Mouse (Mus musculus): Measurements from ENCODE around the gene Cdk19.
"Not testable (repeated sequence)": the region's sequence is repeated elsewhere in the genome, so short reads cannot be mapped to it uniquely, and the experiment has no call there.

Cdk19 gene

DNA sequence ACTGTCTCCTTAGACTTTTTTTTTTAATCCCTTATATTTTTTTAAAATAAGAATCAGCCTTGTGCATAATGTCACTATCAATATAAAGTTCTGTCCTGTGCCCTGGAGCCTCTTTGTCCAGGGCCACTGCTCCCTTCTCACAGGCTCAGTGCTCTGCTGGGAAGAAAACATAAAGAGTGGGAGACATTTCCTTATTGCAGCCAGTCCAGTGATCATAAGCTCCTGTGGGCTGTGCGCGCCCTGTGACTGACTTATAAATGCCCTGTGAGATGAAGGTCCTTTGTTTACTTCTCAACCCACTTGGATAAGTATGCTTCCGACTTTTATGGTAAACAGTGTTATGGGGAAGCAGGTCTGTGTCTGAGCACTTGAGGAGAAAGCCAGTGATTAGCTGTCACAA, 142.2 kb downstream of the Cdk19 start:
- no peak for DNase-seq (ENCODE audit: low spot score in 2 of 2)

DNA sequence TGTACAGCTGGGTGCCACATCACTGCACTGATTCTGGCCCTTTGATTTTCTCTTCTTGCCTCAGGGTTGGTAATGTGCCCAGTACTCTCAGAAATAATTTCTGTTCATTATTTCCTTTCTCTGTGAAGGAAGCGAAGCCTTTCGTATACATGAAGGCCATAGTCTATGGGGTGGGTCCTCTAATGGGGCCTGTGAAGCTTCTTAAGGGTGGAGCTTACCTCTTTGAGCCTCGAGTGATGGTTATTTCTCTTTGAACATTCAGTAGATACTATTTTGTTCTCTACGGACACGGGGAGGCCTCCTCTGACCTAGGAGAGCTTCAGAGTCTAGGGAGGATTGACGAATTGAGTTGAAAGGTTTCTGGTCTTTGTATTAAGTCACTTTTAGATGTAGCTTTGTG, 142.9 kb downstream of the Cdk19 start:
- DNase-seq (ENCODE audit: low spot score in 2 of 2) = no peak

GRCm38 (mm10) chr10:40489086-40489796, 149.9 kb downstream of the Cdk19 start:
- DNase-seq (ENCODE audit: low spot score in 2 of 2) = no peak

DNA sequence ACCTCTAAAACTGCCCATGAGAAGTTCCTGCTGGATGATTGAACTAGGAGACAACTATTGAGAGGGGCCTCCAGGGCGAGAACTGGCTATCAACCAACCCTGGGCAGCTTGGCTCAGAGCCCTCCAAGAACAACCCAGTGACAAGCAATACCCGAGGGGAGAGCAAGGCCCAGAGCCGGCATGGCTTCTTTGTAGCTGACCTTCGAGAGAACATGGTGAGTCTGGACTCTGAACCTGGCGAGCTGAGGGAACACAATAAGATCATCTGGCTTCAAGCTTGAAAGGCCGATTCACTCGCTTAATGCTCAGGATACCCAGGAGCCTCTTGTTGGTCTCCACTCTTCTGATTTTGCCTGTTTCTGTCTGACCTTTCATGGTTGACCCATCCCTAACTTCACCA, 151.8 kb downstream of the Cdk19 start:
- DNase-seq (ENCODE audit: low spot score in 2 of 2) = no peak

DNA sequence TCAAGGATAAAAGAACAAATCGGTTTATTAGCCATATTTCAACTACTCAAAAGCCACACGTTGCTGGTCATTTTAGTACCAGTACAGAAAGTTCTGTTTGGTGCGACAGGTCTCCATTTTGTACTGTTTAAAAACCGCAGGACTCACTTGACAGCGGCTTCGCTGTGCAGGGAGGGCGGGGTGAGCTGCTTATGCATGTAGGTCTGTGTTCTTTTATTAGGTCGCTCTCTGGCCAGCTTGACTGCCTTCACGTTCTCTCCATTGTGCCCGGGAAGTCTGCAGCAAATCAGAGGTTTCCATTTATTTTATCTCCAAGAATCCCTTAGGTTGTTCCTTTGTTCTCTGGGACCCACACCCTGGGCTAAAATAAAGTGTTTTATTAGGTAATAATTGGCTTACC, 152.4 kb downstream of the Cdk19 start:
- no peak for DNase-seq (ENCODE audit: low spot score in 2 of 2)

DNA sequence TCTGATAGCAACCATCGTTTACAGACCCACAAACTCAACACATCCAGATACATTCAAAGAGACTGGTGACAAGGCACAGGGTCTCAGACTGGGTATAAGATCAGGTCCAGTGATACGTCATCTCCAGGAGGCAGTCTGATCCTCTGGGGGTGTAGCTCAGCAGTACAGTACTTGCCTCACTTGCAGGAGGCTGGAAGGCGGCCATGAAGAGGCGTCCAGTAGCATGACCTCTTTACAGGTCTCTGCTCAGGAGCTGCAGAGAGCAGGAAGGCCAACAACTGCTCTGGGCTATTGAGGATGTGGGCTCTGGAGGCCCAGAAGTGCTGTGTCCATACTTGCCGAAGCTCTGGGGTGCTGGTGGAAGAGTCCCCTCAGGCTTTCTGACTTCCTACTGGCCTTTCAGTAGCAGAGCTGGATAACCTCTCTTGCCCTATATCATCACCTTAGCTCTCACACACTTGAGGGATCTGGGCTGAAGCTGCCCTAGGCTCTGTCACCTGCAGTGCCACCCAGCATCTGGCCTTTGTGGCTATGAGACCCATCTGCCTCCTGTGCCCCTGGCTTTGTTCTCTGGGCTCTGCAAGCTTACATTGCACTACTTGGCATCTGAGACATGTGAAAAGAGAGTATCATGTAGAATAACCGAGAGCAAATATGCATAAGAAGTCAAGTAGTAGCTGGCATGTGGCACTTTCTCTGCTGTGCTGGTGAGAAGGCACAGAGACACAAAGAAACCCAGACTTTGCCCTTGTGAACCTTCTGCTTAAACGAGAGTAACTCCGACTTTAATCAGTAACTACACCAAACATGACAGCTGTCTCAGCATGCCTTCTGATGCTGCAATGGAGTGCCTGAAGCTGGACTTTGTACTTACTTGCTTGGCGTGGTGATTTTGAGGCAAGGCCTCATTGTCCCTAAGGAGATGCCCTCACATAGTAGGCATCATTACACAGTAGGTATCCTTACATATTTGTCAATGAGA, 155.1 kb downstream of the Cdk19 start:
- DNase-seq (ENCODE audit: low spot score in 2 of 2) = no peak

DNA sequence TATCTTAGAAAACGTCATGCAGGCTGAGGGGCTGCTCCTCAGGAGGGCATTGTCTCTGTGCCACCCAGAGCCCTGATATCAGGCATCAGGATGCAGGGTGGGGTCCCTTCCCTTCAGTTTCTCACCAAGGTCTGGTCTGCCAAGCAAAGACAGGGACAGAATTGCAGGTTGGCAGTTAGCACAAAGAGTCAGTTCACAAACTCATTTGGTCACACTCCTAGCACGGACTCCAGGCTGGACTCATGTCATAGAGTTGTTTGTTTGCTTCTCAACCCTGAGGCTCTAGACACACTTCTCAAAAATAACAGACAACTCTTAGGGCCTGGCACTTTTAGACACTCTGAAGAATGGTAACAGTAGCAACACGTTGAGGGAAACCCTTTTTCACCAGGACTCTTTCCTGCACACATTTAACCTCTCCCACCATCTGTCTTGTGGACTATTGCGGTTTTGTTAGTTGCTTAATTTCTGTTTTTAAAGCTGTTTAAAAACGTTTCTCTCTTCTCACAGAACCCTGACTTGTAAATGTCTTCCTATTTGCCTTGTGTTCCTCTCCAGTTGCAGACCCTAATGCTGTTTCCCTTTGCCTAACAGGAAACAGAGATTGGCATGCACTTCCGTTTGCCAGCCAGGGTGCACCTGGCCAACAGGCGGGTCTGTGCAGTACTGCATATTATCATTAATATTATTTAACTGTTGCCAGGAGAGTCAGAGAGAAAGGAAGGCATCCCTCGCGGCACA, 158.1 kb downstream of the Cdk19 start:
- DNase-seq (ENCODE audit: low spot score in 2 of 2) = no peak

- no peak for DNase-seq (ENCODE audit: low spot score in 2 of 2)
Observed at GRCm38 (mm10) chr10:40498426-40498825, 159.1 kb downstream of the Cdk19 start.

DNA sequence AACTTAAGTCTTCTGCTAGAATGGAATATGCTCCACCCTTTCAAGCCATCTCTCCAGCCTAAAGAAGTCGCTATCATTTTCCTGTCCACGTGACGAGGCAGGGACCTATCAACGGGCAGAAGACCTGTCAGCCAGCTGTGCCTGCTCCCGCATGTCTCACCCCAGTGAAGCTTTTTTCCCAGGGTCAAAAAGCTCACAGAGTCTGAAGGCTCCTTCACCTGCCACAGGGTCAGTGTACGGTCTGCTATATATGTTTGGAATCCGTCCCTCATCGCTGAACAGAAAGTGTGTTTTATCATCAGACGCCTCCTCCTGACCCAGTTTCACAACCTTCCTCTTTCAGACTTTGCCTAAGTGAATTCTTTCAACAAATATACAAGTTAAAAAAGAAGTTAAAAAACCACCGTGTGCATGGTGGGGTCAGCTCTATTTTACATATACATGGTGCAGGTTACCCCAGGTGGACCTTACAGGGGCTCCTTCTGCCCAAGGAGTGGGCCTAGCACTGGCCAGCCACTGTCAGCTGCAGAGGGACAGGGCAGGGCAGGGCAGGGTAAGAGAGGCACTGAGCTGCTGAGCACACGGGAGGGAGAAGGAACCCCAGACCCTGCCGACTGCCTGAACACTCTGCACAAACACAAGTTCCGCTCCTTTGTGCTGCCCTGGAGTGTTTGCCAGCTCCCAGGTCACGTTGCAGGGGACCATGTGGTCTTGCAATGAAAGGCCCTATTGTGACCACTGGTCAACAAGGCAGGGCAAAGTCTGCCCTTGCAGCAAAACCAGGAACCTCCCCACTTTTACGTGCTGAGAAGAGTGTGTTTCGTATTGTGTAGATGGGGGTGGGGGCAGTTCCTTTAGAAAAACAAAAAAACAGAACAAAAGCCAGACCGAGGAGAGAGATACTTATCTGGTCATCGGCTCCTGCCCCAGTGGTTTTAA, 160.2 kb downstream of the Cdk19 start:
- peak in 1 of 2 experiments; percentile 22 for DNase-seq (ENCODE audit: low spot score in 2 of 2)

- DNase-seq (ENCODE audit: low spot score in 2 of 2) = no peak
Observed at GRCm38 (mm10) chr10:40500723-40501245, 161.4 kb downstream of the Cdk19 start.

DNA sequence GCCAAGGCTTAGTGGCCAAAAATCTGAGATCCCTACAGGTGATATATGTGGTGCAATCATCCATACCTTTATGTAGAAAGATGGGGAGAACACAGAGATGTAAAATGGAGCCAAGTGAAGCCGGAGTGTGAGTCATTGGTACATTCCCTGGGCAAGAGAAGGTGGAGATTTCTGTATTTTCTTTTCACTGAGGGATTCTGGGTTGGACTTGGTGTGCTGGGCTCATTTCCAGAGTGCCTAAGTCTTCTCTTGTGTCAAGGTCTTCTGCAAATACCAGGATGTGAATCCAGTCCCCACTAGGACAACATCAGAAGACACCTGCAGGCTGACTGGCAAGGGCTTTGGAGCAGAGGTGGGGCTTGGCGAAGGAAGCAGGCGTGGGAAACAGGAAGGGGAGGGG, 163.4 kb downstream of the Cdk19 start:
- DNase-seq (ENCODE audit: low spot score in 2 of 2) = no peak

- DNase-seq (ENCODE audit: low spot score in 2 of 2) = no peak
Observed at GRCm38 (mm10) chr10:40510356-40510755, 171.0 kb downstream of the Cdk19 start.

DNA sequence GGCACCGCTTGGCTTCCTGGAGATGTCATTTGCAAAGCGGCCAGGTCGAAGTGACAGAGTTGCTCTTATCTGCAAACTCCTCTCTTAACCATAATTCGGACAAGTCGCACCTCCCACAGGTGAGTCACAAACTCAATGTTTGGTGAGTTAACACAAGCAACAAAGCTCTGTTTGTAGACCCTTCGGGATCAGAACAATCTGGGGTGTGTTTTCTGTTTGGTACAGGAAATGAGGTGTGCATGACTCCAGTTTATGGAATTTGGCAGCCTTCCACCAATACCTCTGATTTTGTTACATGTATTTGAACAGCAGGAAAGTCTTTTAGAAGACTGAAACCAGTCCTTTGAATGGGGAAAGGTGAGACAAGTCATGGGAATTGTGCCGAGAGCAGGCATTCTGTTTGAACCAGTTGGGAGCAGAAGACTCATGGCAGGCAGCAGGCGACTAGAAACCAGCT, 171.9 kb downstream of the Cdk19 start:
- peak; percentile 46 to 58 for DNase-seq (ENCODE audit: low spot score in 2 of 2)

GRCm38 (mm10) chr10:40512185-40512584, 172.8 kb downstream of the Cdk19 start:
- DNase-seq (ENCODE audit: low spot score in 2 of 2) = no peak

GRCm38 (mm10) chr10:40512996-40513395, 173.6 kb downstream of the Cdk19 start:
- not testable (repeated sequence) for DNase-seq (ENCODE audit: low spot score in 2 of 2)

DNA sequence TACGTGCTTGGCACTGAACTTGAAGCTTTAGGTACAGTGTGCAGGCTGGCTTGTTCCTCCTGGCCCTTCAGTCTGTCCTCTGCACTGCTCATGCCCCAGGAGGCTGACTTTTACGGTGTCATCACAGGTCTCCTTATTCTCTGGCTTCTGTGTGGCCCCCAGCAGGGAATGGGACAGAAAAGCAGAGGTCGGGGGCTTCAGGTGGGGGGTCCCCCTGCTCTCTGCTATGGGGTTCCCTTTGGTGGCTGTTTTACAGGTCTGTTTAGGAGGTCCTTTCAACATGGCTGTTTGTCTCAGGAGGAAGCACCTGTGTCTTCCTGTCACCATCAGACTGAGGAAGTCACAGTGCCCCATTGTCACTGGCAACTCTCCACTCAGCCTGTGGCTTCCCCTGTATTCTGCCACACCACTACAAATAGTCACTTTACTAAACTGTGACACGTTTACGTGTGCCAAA, 175.9 kb downstream of the Cdk19 start:
- DNase-seq (ENCODE audit: low spot score in 2 of 2) = no peak

GRCm38 (mm10) chr10:40516421-40516820, 177.1 kb downstream of the Cdk19 start:
- no peak for DNase-seq (ENCODE audit: low spot score in 2 of 2)

DNA sequence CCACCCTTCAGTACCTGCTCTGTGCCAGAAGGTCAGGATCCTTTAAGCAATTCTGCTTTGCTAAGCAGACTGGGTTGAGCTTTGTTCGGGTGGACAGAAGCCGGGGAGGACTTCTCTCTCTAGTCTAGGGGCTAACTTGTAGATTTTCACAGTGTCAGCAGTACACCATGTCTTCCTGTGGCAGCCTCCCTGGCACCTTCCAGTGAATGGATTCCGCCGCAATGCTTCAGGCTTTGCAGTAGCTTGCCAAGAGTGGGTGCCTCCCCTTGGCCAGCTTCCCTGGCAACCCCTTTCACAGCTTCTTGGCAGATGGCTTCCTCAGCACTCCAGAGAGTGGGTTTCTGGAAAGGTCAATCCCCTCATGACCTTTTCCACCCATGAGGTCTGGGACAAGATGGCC, 180.2 kb downstream of the Cdk19 start:
- peak in 1 of 2 experiments; percentile 59 for DNase-seq (ENCODE audit: low spot score in 2 of 2)

DNA sequence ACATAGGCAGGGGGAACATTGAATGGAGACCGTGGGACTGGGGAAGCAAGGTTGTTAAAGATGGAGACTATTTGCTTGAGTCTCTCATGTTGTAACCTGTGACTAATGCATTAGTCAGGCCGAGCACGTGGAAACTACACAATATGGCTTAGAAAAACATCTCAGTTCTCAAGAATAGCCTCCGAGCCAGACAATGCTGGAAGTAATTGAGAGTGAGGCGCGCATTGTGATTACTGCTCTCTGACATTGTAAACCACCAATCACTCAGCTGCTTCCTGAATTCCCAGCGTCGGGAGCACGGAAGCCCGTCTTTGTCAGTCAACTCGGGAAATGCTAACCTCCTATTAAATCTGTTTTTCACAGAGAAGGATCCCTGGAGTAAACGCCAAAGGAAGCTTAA, 182.2 kb downstream of the Cdk19 start:
- DNase-seq (ENCODE audit: low spot score in 2 of 2) = no peak

DNA sequence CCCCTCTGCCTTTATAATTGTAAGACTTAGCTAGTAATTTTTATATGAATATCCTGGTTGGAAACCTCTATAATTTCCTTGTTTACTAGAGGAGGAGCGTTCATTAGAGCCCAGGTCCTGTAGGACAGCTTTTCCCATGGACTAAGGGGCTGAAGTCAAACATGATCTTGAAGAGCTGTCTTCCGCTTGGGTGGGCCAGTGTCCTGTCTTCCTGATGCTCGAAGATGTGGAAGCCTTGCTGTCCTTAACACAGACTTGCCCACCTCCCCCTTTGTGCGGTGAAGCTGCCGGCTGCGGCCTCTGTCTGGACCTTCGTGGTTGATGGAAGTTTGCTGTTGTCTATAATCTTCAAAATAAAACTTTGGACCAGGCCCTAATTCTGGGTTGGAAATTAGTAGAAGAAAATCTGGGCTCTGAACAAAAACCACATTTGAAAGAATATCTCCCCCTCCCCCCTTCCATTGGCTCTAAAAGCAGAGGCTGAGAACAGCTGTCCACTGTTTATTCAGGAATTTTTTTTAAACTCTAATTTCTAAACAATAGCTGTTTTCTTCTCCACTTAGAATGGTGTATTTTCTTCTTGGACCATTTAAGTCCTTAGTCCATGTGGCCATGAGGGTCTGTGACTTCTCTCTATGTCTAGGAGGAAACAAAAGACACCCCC, 184.1 kb downstream of the Cdk19 start:
- no peak for DNase-seq (ENCODE audit: low spot score in 2 of 2)

Measured in urinary bladder, postnatal 36 days (tissue).